Mouse (Mus musculus): ENCODE data around the gene Otud5. TPM values are rescaled to one million over a fixed set of nuclear protein-coding genes. Genes with fewer than 3 reads are reported as not detected.
"Not testable (repeated sequence)": the region's sequence is repeated elsewhere in the genome, so short reads cannot be mapped to it uniquely, and the experiment has no call there.

The Otud5 gene
- total RNA-seq (2021) = 10 to 100 TPM; 64.5 to 65.6 TPM

GRCm38 (mm10) chrX:7841163-7842162 lies at the start of gene Otud5:
Gene Otud5, plus strand, starts transcription at chrX:7841364.
- DNase-seq (ENCODE audit: extremely low spot score in 1 of 2, low spot score in 2 of 2) = peak; percentile 92 to 96
- intact Hi-C loops (cut with DNase I) = no loop called here

GRCm38 (mm10) chrX:7793361-7793760 lies 47.8 kb upstream of the Otud5 start:
- intact Hi-C loops (cut with DNase I) = no loop called here
- DNase-seq (ENCODE audit: extremely low spot score in 1 of 2, low spot score in 2 of 2) = no peak

GRCm38 (mm10) chrX:7795016-7795415 lies 46.1 kb upstream of the Otud5 start:
- DNase-seq (ENCODE audit: extremely low spot score in 1 of 2, low spot score in 2 of 2) = no peak
- intact Hi-C loops (cut with DNase I) = no loop called here

GRCm38 (mm10) chrX:7797327-7797726 lies 43.8 kb upstream of the Otud5 start:
- intact Hi-C loops (cut with DNase I) = no loop called here
- no peak for DNase-seq (ENCODE audit: extremely low spot score in 1 of 2, low spot score in 2 of 2)

GRCm38 (mm10) chrX:7802157-7802556 lies 39.0 kb upstream of the Otud5 start:
- intact Hi-C loops (cut with DNase I) = not testable (repeated sequence)

GRCm38 (mm10) chrX:7815016-7815415 lies 26.1 kb upstream of the Otud5 start:
- intact Hi-C loops (cut with DNase I); DNase-seq (ENCODE audit: extremely low spot score in 1 of 2, low spot score in 2 of 2): not testable (repeated sequence)

More at GRCm38 (mm10) chrX:7802157-7802556, 39.0 kb upstream of the Otud5 start:
- DNase-seq (ENCODE audit: extremely low spot score in 1 of 2, low spot score in 2 of 2) = not testable (repeated sequence)

- peak; percentile 53 to 70 for DNase-seq (ENCODE audit: extremely low spot score in 1 of 2, low spot score in 2 of 2)
- intact Hi-C loops (cut with DNase I) = no loop called here
These were observed 19.0 kb upstream of the Otud5 start, which contains the start of gene Kcnd1 for GRCm38 (mm10) chrX:7821865-7822779. Gene Kcnd1, plus strand, starts transcription at chrX:7822289.

- intact Hi-C loops (cut with DNase I) = no loop called here
- DNase-seq (ENCODE audit: extremely low spot score in 1 of 2, low spot score in 2 of 2) = no peak
These were observed 4.0 kb upstream of the Otud5 start for GRCm38 (mm10) chrX:7837146-7837545.

- intact Hi-C loops (cut with DNase I) = no loop called here
- DNase-seq (ENCODE audit: extremely low spot score in 1 of 2, low spot score in 2 of 2) = no peak
These were observed 362 bp upstream of the Otud5 start for GRCm38 (mm10) chrX:7840842-7841162.

GRCm38 (mm10) chrX:7842318-7842717 lies 1.2 kb downstream of the Otud5 start:
- intact Hi-C loops (cut with DNase I) = no loop called here
- peak in 1 of 2 experiments; percentile 58 for DNase-seq (ENCODE audit: extremely low spot score in 1 of 2, low spot score in 2 of 2)

GRCm38 (mm10) chrX:7847845-7848244 lies 6.7 kb downstream of the Otud5 start:
- intact Hi-C loops (cut with DNase I) = no loop called here
- peak in 1 of 2 experiments; percentile 15 for DNase-seq (ENCODE audit: extremely low spot score in 1 of 2, low spot score in 2 of 2)

- intact Hi-C loops (cut with DNase I) = no loop called here
- DNase-seq (ENCODE audit: extremely low spot score in 1 of 2, low spot score in 2 of 2) = peak; percentile 5 to 44
These were observed 13.4 kb downstream of the Otud5 start for GRCm38 (mm10) chrX:7854578-7854977.

GRCm38 (mm10) chrX:7859191-7859753 lies 18.1 kb downstream of the Otud5 start:
- intact Hi-C loops (cut with DNase I) = no loop called here
- DNase-seq (ENCODE audit: extremely low spot score in 1 of 2, low spot score in 2 of 2) = no peak

- no peak for DNase-seq (ENCODE audit: extremely low spot score in 1 of 2, low spot score in 2 of 2)
- intact Hi-C loops (cut with DNase I) = no loop called here
These were observed 22.0 kb downstream of the Otud5 start for GRCm38 (mm10) chrX:7863181-7863580.

GRCm38 (mm10) chrX:7864551-7864950 lies 23.4 kb downstream of the Otud5 start:
- no peak for DNase-seq (ENCODE audit: extremely low spot score in 1 of 2, low spot score in 2 of 2)
- intact Hi-C loops (cut with DNase I) = no loop called here

- intact Hi-C loops (cut with DNase I) = no loop called here
- DNase-seq (ENCODE audit: extremely low spot score in 1 of 2, low spot score in 2 of 2) = no peak
These were observed 24.2 kb downstream of the Otud5 start for GRCm38 (mm10) chrX:7865343-7865742.

GRCm38 (mm10) chrX:7865786-7866185 lies 24.6 kb downstream of the Otud5 start:
- DNase-seq (ENCODE audit: extremely low spot score in 1 of 2, low spot score in 2 of 2) = no peak
- intact Hi-C loops (cut with DNase I) = no loop called here

GRCm38 (mm10) chrX:7867141-7867540 lies 26.0 kb downstream of the Otud5 start:
- intact Hi-C loops (cut with DNase I) = no loop called here
- no peak for DNase-seq (ENCODE audit: extremely low spot score in 1 of 2, low spot score in 2 of 2)

GRCm38 (mm10) chrX:7868506-7868905 lies 27.3 kb downstream of the Otud5 start:
- no peak for DNase-seq (ENCODE audit: extremely low spot score in 1 of 2, low spot score in 2 of 2)
- intact Hi-C loops (cut with DNase I) = no loop called here

All from left cerebral cortex, postnatal 10 days (tissue).